Mouse (Mus musculus): ENCODE measurements at regions not wholly inside any gene's neighbourhood (a gene's known extent, or its start where the extent isn't known, plus 50 kb on each side); places are given as distances from the start of the nearest gene placed in this dataset.

- Histone ChIP-seq H3K27ac (ENCODE audit: insufficient read depth, low read length) (no peak overlapping the region), H3K9me3 (replicated peaks; ENCODE audit: control insufficient read depth, insufficient read depth, low read length, poor library complexity, severe bottlenecking) (no peaks in the 10 kb centered on the region), H3K27me3 (ENCODE audit: control insufficient read depth, insufficient read depth, low read length, poor library complexity, severe bottlenecking) (no peaks in the 10 kb centered on the region), H3K4me3 (ENCODE audit: low read depth, low read length) (no peak overlapping the region), H3K9ac (ENCODE audit: low read depth, poor library complexity, severe bottlenecking) (no peak overlapping the region), H3K4me1 (ENCODE audit: control insufficient read depth, insufficient read depth, low read length) (no peaks in the 10 kb centered on the region), H3K36me3 (ENCODE audit: control insufficient read depth, insufficient read depth, low read length, poor library complexity, severe bottlenecking) (no peaks in the 10 kb centered on the region)
- TF ChIP-seq CTCF (IDR thresholded peaks at IDR 0.05; ENCODE audit: low read depth, low read length): no peak
- TF ChIP-seq EP300 (IDR thresholded peaks at IDR 0.05; ENCODE audit: insufficient read depth, low read depth, low read length): no peak
- TF ChIP-seq POLR2A (IDR thresholded peaks at IDR 0.05; ENCODE audit: insufficient read depth, low read length): no peak
Measured at GRCm38 (mm10) chr8:87349781-87350181, 122.6 kb downstream of the Cbln1 start.

- no peak overlapping the region for H3K9ac ChIP-seq (ENCODE audit: low read depth, poor library complexity, severe bottlenecking)
- no peak overlapping the region for H3K4me3 ChIP-seq (ENCODE audit: low read depth, low read length)
- no peaks in the 10 kb centered on the region for H3K4me1 ChIP-seq (ENCODE audit: control insufficient read depth, insufficient read depth, low read length)
- H3K27ac ChIP-seq (ENCODE audit: insufficient read depth, low read length): no peak overlapping the region
- no peaks in the 10 kb centered on the region; the same call in 1 of the 2 replicates for H3K9me3 ChIP-seq (replicated peaks; ENCODE audit: control insufficient read depth, insufficient read depth, low read length, poor library complexity, severe bottlenecking)
- TF ChIP-seq POLR2A (IDR thresholded peaks at IDR 0.05; ENCODE audit: insufficient read depth, low read length): no peak
- TF ChIP-seq EP300 (IDR thresholded peaks at IDR 0.05; ENCODE audit: insufficient read depth, low read depth, low read length): no peak
- no peak for TF ChIP-seq CTCF (IDR thresholded peaks at IDR 0.05; ENCODE audit: low read depth, low read length)
- H3K27me3 ChIP-seq (ENCODE audit: control insufficient read depth, insufficient read depth, low read length, poor library complexity, severe bottlenecking): no peaks in the 10 kb centered on the region
- no peaks in the 10 kb centered on the region for H3K36me3 ChIP-seq (ENCODE audit: control insufficient read depth, insufficient read depth, low read length, poor library complexity, severe bottlenecking)
Measured at GRCm38 (mm10) chr8:87329371-87329770, 143.0 kb downstream of the Cbln1 start.

- no peak for TF ChIP-seq POLR2A (IDR thresholded peaks at IDR 0.05; ENCODE audit: insufficient read depth, low read length)
- TF ChIP-seq CTCF (IDR thresholded peaks at IDR 0.05; ENCODE audit: low read depth, low read length): no peak
- TF ChIP-seq EP300 (IDR thresholded peaks at IDR 0.05; ENCODE audit: insufficient read depth, low read depth, low read length): no peak
- H3K27ac ChIP-seq (ENCODE audit: insufficient read depth, low read length): no peak overlapping the region
- no peaks in the 10 kb centered on the region for H3K9me3 ChIP-seq (replicated peaks; ENCODE audit: control insufficient read depth, insufficient read depth, low read length, poor library complexity, severe bottlenecking)
- H3K36me3 ChIP-seq (ENCODE audit: control insufficient read depth, insufficient read depth, low read length, poor library complexity, severe bottlenecking): no peaks in the 10 kb centered on the region
- no peaks in the 10 kb centered on the region for H3K27me3 ChIP-seq (ENCODE audit: control insufficient read depth, insufficient read depth, low read length, poor library complexity, severe bottlenecking)
- no peak overlapping the region for H3K9ac ChIP-seq (ENCODE audit: low read depth, poor library complexity, severe bottlenecking)
- no peaks in the 10 kb centered on the region for H3K4me1 ChIP-seq (ENCODE audit: control insufficient read depth, insufficient read depth, low read length)
- no peak overlapping the region for H3K4me3 ChIP-seq (ENCODE audit: low read depth, low read length)
Measured at GRCm38 (mm10) chr8:87314570-87314969, 157.8 kb downstream of the Cbln1 start.

GRCm38 (mm10) chr8:87311282-87311681 is 161.1 kb downstream of the Cbln1 start:
- H3K9ac ChIP-seq (ENCODE audit: low read depth, poor library complexity, severe bottlenecking): no peak overlapping the region
- no peaks in the 10 kb centered on the region for H3K4me1 ChIP-seq (ENCODE audit: control insufficient read depth, insufficient read depth, low read length)
- H3K27me3 ChIP-seq (ENCODE audit: control insufficient read depth, insufficient read depth, low read length, poor library complexity, severe bottlenecking): no peaks in the 10 kb centered on the region
- no peaks in the 10 kb centered on the region for H3K9me3 ChIP-seq (replicated peaks; ENCODE audit: control insufficient read depth, insufficient read depth, low read length, poor library complexity, severe bottlenecking)
- no peak overlapping the region for H3K27ac ChIP-seq (ENCODE audit: insufficient read depth, low read length)
- H3K36me3 ChIP-seq (ENCODE audit: control insufficient read depth, insufficient read depth, low read length, poor library complexity, severe bottlenecking): no peaks in the 10 kb centered on the region
- no peak for TF ChIP-seq POLR2A (IDR thresholded peaks at IDR 0.05; ENCODE audit: insufficient read depth, low read length)
- TF ChIP-seq EP300 (IDR thresholded peaks at IDR 0.05; ENCODE audit: insufficient read depth, low read depth, low read length): no peak
- TF ChIP-seq CTCF (IDR thresholded peaks at IDR 0.05; ENCODE audit: low read depth, low read length): no peak
- H3K4me3 ChIP-seq (ENCODE audit: low read depth, low read length): no peak overlapping the region

GRCm38 (mm10) chr8:87308311-87308710 is 164.1 kb downstream of the Cbln1 start:
- Histone ChIP-seq H3K9ac (ENCODE audit: low read depth, poor library complexity, severe bottlenecking) (no peak overlapping the region), H3K27me3 (ENCODE audit: control insufficient read depth, insufficient read depth, low read length, poor library complexity, severe bottlenecking) (no peaks in the 10 kb centered on the region), H3K4me1 (ENCODE audit: control insufficient read depth, insufficient read depth, low read length) (no peaks in the 10 kb centered on the region), H3K9me3 (replicated peaks; ENCODE audit: control insufficient read depth, insufficient read depth, low read length, poor library complexity, severe bottlenecking) (no peaks in the 10 kb centered on the region), H3K4me3 (ENCODE audit: low read depth, low read length) (no peak overlapping the region), H3K27ac (ENCODE audit: insufficient read depth, low read length) (no peak overlapping the region), H3K36me3 (ENCODE audit: control insufficient read depth, insufficient read depth, low read length, poor library complexity, severe bottlenecking) (no peaks in the 10 kb centered on the region)
- TF ChIP-seq POLR2A (IDR thresholded peaks at IDR 0.05; ENCODE audit: insufficient read depth, low read length) (no peak), EP300 (IDR thresholded peaks at IDR 0.05; ENCODE audit: insufficient read depth, low read depth, low read length) (no peak), CTCF (IDR thresholded peaks at IDR 0.05; ENCODE audit: low read depth, low read length) (no peak)

GRCm38 (mm10) chr8:87305001-87305400 is 167.4 kb downstream of the Cbln1 start:
- Histone ChIP-seq H3K4me3 (ENCODE audit: low read depth, low read length) (no peak overlapping the region), H3K27me3 (ENCODE audit: control insufficient read depth, insufficient read depth, low read length, poor library complexity, severe bottlenecking) (no peaks in the 10 kb centered on the region), H3K9me3 (replicated peaks; ENCODE audit: control insufficient read depth, insufficient read depth, low read length, poor library complexity, severe bottlenecking) (no peaks in the 10 kb centered on the region), H3K9ac (ENCODE audit: low read depth, poor library complexity, severe bottlenecking) (no peak overlapping the region), H3K36me3 (ENCODE audit: control insufficient read depth, insufficient read depth, low read length, poor library complexity, severe bottlenecking) (no peaks in the 10 kb centered on the region), H3K4me1 (ENCODE audit: control insufficient read depth, insufficient read depth, low read length) (no peaks in the 10 kb centered on the region), H3K27ac (ENCODE audit: insufficient read depth, low read length) (no peak overlapping the region)
- TF ChIP-seq CTCF (IDR thresholded peaks at IDR 0.05; ENCODE audit: low read depth, low read length) (no peak), POLR2A (IDR thresholded peaks at IDR 0.05; ENCODE audit: insufficient read depth, low read length) (no peak), EP300 (IDR thresholded peaks at IDR 0.05; ENCODE audit: insufficient read depth, low read depth, low read length) (no peak)
